Mouse (Mus musculus) myocyte (in vitro differentiated cells): ENCODE data around the gene Sphk1. TPM values are rescaled to one million over a fixed set of nuclear protein-coding genes. Genes with fewer than 3 reads are reported as not detected.
A peak's percentile ranks its signal among the peaks of the same experiment; 100 is the strongest.

ENCODE experiments used
- H3K27me3 ChIP-seq: one replicate; pipeline ENCODE4 v1.6.1; 2011; ENCODE audit not compliant: control insufficient read depth, insufficient read depth, insufficient read length
- H3K36me3 ChIP-seq: one replicate; pipeline ENCODE4 v1.6.1; 2011; ENCODE audit not compliant: control insufficient read depth, insufficient read depth
- H3K4me2 ChIP-seq: one replicate; pipeline ENCODE4 v1.6.1; 2011; ENCODE audit warnings: low read depth, control low read depth
- H3K4me3 ChIP-seq: one replicate; pipeline ENCODE4 v1.5.1; 2011; ENCODE audit warnings: mild to moderate bottlenecking, control low read depth, moderate library complexity
- H3K79me2 ChIP-seq: one replicate; pipeline ENCODE4 v1.6.1; 2011; ENCODE audit not compliant: control insufficient read depth, insufficient read depth
- H3ac ChIP-seq: one replicate; pipeline ENCODE4 v1.6.1; 2011; ENCODE audit not compliant: control insufficient read depth, insufficient read length
- CEBPB ChIP-seq: IDR thresholded peaks from 2 replicates; pipeline ENCODE4 v1.6.1; 2011; ENCODE audit warnings: mild to moderate bottlenecking, moderate library complexity; ENCODE audit not compliant: poor library complexity, insufficient read depth, severe bottlenecking
- E2F4 ChIP-seq: IDR thresholded peaks from one replicate; pipeline ENCODE4 v1.6.1; 2011; ENCODE audit warnings: mild to moderate bottlenecking, control low read depth, moderate library complexity; ENCODE audit not compliant: insufficient read depth
- MAX ChIP-seq: IDR thresholded peaks from one replicate; pipeline ENCODE4 v1.6.1; 2011; ENCODE audit warnings: low read depth, mild to moderate bottlenecking, control low read depth
- MYOD1 ChIP-seq, 3 experiments: IDR thresholded peaks; one replicate each; pipeline ENCODE4 v1.6.1; 2011; ENCODE audit warnings: control low read depth in 2 of 3, low read depth in 2 of 3, mild to moderate bottlenecking in 2 of 3, moderate library complexity in 1 of 3; ENCODE audit not compliant: insufficient read length in 2 of 3, control insufficient read depth in 1 of 3
- MYOG ChIP-seq, 3 experiments: IDR thresholded peaks; one replicate each; pipeline ENCODE4 v1.6.1; 2011; ENCODE audit warnings: control low read depth in 2 of 3, low read depth in 2 of 3, mild to moderate bottlenecking in 2 of 3; ENCODE audit not compliant: insufficient read length in 2 of 3, control insufficient read depth in 1 of 3, insufficient read depth in 1 of 3
- POLR2A ChIP-seq: IDR thresholded peaks from one replicate; pipeline ENCODE4 v1.6.1; 2011; ENCODE audit warnings: low read depth, mild to moderate bottlenecking, control low read depth, moderate library complexity; ENCODE audit not compliant: insufficient read length
- POLR2AphosphoS2 ChIP-seq: IDR thresholded peaks from one replicate; pipeline ENCODE4 v1.6.1; 2011; ENCODE audit warnings: low read depth, control low read depth; ENCODE audit not compliant: insufficient read length
- REST ChIP-seq: IDR thresholded peaks from one replicate; pipeline ENCODE4 v1.6.1; 2011; ENCODE audit warnings: mild to moderate bottlenecking, control low read depth, moderate library complexity; ENCODE audit not compliant: insufficient read depth, insufficient read length
- SRF ChIP-seq: IDR thresholded peaks from one replicate; pipeline ENCODE4 v1.6.1; 2011; ENCODE audit warnings: low read depth; ENCODE audit not compliant: control insufficient read depth, insufficient read length
- TCF12 ChIP-seq: IDR thresholded peaks from one replicate; pipeline ENCODE4 v1.6.1; 2011; ENCODE audit warnings: mild to moderate bottlenecking, control low read depth; ENCODE audit not compliant: poor library complexity, insufficient read depth, severe bottlenecking
- TCF3 ChIP-seq: IDR thresholded peaks from one replicate; pipeline ENCODE4 v1.6.1; 2011; ENCODE audit warnings: low read depth, control low read depth; ENCODE audit not compliant: insufficient read length
- USF1 ChIP-seq: IDR thresholded peaks from one replicate; pipeline ENCODE4 v1.6.1; 2011; ENCODE audit warnings: low read depth, mild to moderate bottlenecking, control low read depth, moderate library complexity
- polyA plus RNA-seq: library from polyadenylated mRNA; unstranded; fragments of >200 nt; fragmentation: generic; extraction: Trizol; gene quantifications from one replicate; pipeline ENCODE4 v1.2.1, GENCODE M21; 2012; ENCODE audit warnings: missing spikeins

The Sphk1 gene
- polyA plus RNA-seq, 1 experiment = 24.5 TPM

DNA sequence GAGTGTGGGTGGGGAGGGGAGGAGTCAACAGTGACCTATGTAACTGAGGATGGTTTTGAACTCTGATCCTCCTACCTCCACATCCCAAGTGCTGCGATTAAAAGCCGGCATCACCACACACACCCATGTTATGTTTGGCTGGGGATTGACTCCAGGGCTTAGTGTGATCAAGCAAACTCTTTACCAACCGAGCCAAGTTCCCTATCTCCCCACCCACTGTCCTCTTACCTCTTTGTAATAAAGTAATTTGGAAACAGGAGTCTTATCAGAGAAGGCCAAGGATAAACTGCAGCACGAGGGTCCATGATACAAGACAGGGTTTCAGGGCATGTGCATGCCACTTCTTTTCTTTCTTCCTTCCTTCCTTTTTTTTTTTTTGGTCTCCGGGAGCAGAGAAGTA is 37.5 kb upstream of the Sphk1 start:
- H3ac ChIP-seq = no peak overlapping the region
- peaks cover 11% of the 10 kb centered on the region for H3K79me2 ChIP-seq
- peak overlapping the region; percentile 56 for H3K4me2 ChIP-seq
- no peaks in the 10 kb centered on the region for H3K27me3 ChIP-seq
- no peaks in the 10 kb centered on the region for H3K36me3 ChIP-seq
- no peak overlapping the region for H3K4me3 ChIP-seq
- TF ChIP-seq TCF12 (no peak), REST (no peak), MAX (no peak), MYOG (IDR thresholded peaks at IDR 0.05; ENCODE audit: control insufficient read depth in 1 of 3, insufficient read depth in 1 of 3, insufficient read length in 2 of 3, low read depth in 2 of 3) (no peak), SRF (no peak), USF1 (no peak), MYOD1 (IDR thresholded peaks at IDR 0.05; ENCODE audit: control insufficient read depth in 1 of 3, insufficient read length in 2 of 3, low read depth in 2 of 3) (no peak), TCF3 (no peak), E2F4 (no peak), POLR2A (no peak)

- H3K4me2 ChIP-seq = peak within 1 kb of the TSS; percentile 56
- TF ChIP-seq POLR2A (no peak), REST (no peak), E2F4 (no peak), MYOD1 (IDR thresholded peaks at IDR 0.05; ENCODE audit: control insufficient read depth in 1 of 3, insufficient read length in 2 of 3, low read depth in 2 of 3) (peak; percentile 36 to 74 (median 66)), CEBPB (peak; percentile 83), SRF (no peak), TCF3 (no peak), MYOG (IDR thresholded peaks at IDR 0.05; ENCODE audit: control insufficient read depth in 1 of 3, insufficient read depth in 1 of 3, insufficient read length in 2 of 3, low read depth in 2 of 3) (peak; percentile 45 to 80 (median 51)), TCF12 (peak; percentile 16), USF1 (no peak), MAX (no peak), POLR2AphosphoS2 (no peak)
- H3ac ChIP-seq = no peak within 1 kb of the TSS
- no peaks in the 10 kb centered on the region for H3K36me3 ChIP-seq
- H3K27me3 ChIP-seq = no peaks in the 10 kb centered on the region
- H3K4me3 ChIP-seq = no peak within 1 kb of the TSS
- peaks cover 11% of the 10 kb centered on the region for H3K79me2 ChIP-seq
Measured at GRCm38 (mm10) chr11:116493795-116494252, 36.9 kb upstream of the Sphk1 start, which contains the start of gene Prpsap1. Prpsap1 (minus strand) TSS chr11:116494202.

GRCm38 (mm10) chr11:116494474-116495174 is 36.1 kb upstream of the Sphk1 start:
- no peak overlapping the region for H3ac ChIP-seq
- no peaks in the 10 kb centered on the region for H3K27me3 ChIP-seq
- H3K4me2 ChIP-seq = peak overlapping the region; percentile 56
- H3K36me3 ChIP-seq = no peaks in the 10 kb centered on the region
- H3K79me2 ChIP-seq = peaks cover 3% of the 10 kb centered on the region
- TF ChIP-seq MYOG (IDR thresholded peaks at IDR 0.05; ENCODE audit: control insufficient read depth in 1 of 3, insufficient read depth in 1 of 3, insufficient read length in 2 of 3, low read depth in 2 of 3) (peak in 2 of 3 experiments; percentile 30 to 52), USF1 (peak; percentile 34), POLR2A (no peak), MYOD1 (IDR thresholded peaks at IDR 0.05; ENCODE audit: control insufficient read depth in 1 of 3, insufficient read length in 2 of 3, low read depth in 2 of 3) (peak; percentile 21 to 86 (median 58)), CEBPB (no peak), TCF12 (peak; percentile 33)
- no peak overlapping the region for H3K4me3 ChIP-seq

- TF ChIP-seq POLR2AphosphoS2 (no peak), USF1 (no peak), TCF3 (no peak), SRF (no peak), E2F4 (no peak)
- Histone ChIP-seq H3K27me3 (no peaks in the 10 kb centered on the region), H3K4me2 (no peak overlapping the region), H3K36me3 (no peaks in the 10 kb centered on the region), H3ac (no peak overlapping the region), H3K79me2 (no peaks in the 10 kb centered on the region), H3K4me3 (no peak overlapping the region)
Measured at GRCm38 (mm10) chr11:116497313-116497712, 33.4 kb upstream of the Sphk1 start.

GRCm38 (mm10) chr11:116498596-116498995 is 32.1 kb upstream of the Sphk1 start:
- no peak for TF ChIP-seq SRF
- no peak for TF ChIP-seq TCF12
- Histone ChIP-seq H3K4me2 (no peak overlapping the region), H3K4me3 (no peak overlapping the region), H3ac (no peak overlapping the region), H3K27me3 (no peaks in the 10 kb centered on the region), H3K36me3 (no peaks in the 10 kb centered on the region), H3K79me2 (no peaks in the 10 kb centered on the region)
